Mouse (Mus musculus) forebrain, postnatal 0 days (tissue): ENCODE results near the gene Gadd45a. TPM values are rescaled to one million over a fixed set of nuclear protein-coding genes. Genes with fewer than 3 reads are reported as not detected.
A peak's percentile ranks its signal among the peaks of the same experiment; 100 is the strongest.

Experiments used
- ATAC-seq: fragments of 200-750 bp; cut with Nextera tagmentation; 2 replicates; pipeline ENCODE4 v1.8.0; 2017; ENCODE audit warnings: mild to moderate bottlenecking, moderate library complexity
- DNase-seq: peaks from one replicate; pipeline ENCODE4 v3.0.0-alpha.2; 2015
- H3K27ac ChIP-seq: fragments of 300-500 bp; sonication (generic); 2 replicates; pipeline ENCODE4 v1.5.1; 2014; ENCODE audit warnings: low read depth, mild to moderate bottlenecking, antibody characterized with exemption, low read length, moderate library complexity, mixed read lengths
- H3K27me3 ChIP-seq: fragments of 300-500 bp; sonication (generic); 2 replicates; pipeline ENCODE4 v1.6.1; 2014; ENCODE audit warnings: mild to moderate bottlenecking, low read length, mixed read lengths; ENCODE audit not compliant: insufficient read depth
- H3K36me3 ChIP-seq: fragments of 300-500 bp; sonication (generic); 2 replicates; pipeline ENCODE4 v1.6.1; 2014; ENCODE audit warnings: mild to moderate bottlenecking, moderate library complexity; ENCODE audit not compliant: insufficient read depth
- H3K4me1 ChIP-seq: fragments of 300-500 bp; sonication (generic); 2 replicates; pipeline ENCODE4 v1.6.1; 2014; ENCODE audit warnings: antibody characterized with exemption; ENCODE audit not compliant: insufficient read depth
- H3K4me2 ChIP-seq: fragments of 300-500 bp; sonication (generic); 2 replicates; pipeline ENCODE4 v1.6.1; 2014; ENCODE audit warnings: low read depth, mild to moderate bottlenecking, moderate library complexity
- H3K4me3 ChIP-seq: fragments of 300-500 bp; sonication (generic); 2 replicates; pipeline ENCODE4 v1.5.1; 2014; ENCODE audit warnings: low read depth, low read length, mixed read lengths
- H3K9ac ChIP-seq: fragments of 300-500 bp; sonication (generic); 2 replicates; pipeline ENCODE4 v1.6.1; 2014; ENCODE audit warnings: mild to moderate bottlenecking
- H3K9me3 ChIP-seq: fragments of 300-500 bp; sonication (generic); 2 replicates; pipeline ENCODE4 v1.6.1; 2016; ENCODE audit warnings: low read length
- CTCF ChIP-seq: sonication (generic); IDR thresholded peaks from 2 replicates; pipeline ENCODE4 v1.5.1; 2016; ENCODE audit warnings: antibody characterized with exemption, control low read depth, low read depth
- WGBS: fragments of 180-500 bp; shearing (Covaris S2); extraction: QIAGEN DNeasy Blood & Tissue Kit; methylation state at CpG from one replicate; pipeline ENCODE4 v1.1.7; 2014; 5-methylcytosine and 5-hydroxymethylcytosine counted together
- polyA plus RNA-seq: library from polyadenylated mRNA; unstranded; fragments of >200 nt; fragmentation: Nextera tagmentation; extraction: Ambion mirVana; gene quantifications from 2 replicates; pipeline ENCODE4 v1.2.1, GENCODE M21; 2015
- total RNA-seq: library from RNA; depleted of rRNA; stranded (reverse); fragments of >200 nt; gene quantifications from 2 replicates; pipeline ENCODE4 v1.2.3, GENCODE M21; 2014

Gadd45a gene
- total and polyA plus RNA-seq, 2 experiments from 2014 or later, result 7.8 to 7.9 TPM

- Histone ChIP-seq H3K4me3 (no peak overlapping the region), H3K9ac (no peak overlapping the region), H3K27ac (no peak overlapping the region), H3K9me3 (no peaks in the 10 kb centered on the region), H3K4me2 (no peak overlapping the region), H3K4me1 (no peaks in the 10 kb centered on the region), H3K27me3 (no peaks in the 10 kb centered on the region), H3K36me3 (no peaks in the 10 kb centered on the region)
- ATAC-seq, result no peak
- TF ChIP-seq CTCF, result no peak
- no peak for DNase-seq
Observed at GRCm38 (mm10) chr6:67074868-67075267, 37.6 kb upstream of the Gadd45a start.

GRCm38 (mm10) chr6:67073929-67074328, 36.7 kb upstream of the Gadd45a start:
- Histone ChIP-seq H3K4me1 (no peaks in the 10 kb centered on the region), H3K4me3 (no peak overlapping the region), H3K9ac (no peak overlapping the region), H3K9me3 (no peaks in the 10 kb centered on the region), H3K4me2 (no peak overlapping the region), H3K27me3 (no peaks in the 10 kb centered on the region), H3K27ac (no peak overlapping the region), H3K36me3 (no peaks in the 10 kb centered on the region)
- no peak for TF ChIP-seq CTCF
- no peak for ATAC-seq
- 87% methylated on average over 5 of the region's 5 CpGs for WGBS
- DNase-seq, result no peak

- H3K4me2 ChIP-seq, result no peak overlapping the region
- H3K27ac ChIP-seq, result no peak overlapping the region
- no peak overlapping the region for H3K9ac ChIP-seq
- DNase-seq (no peak), ATAC-seq (no peak)
- no peak for TF ChIP-seq CTCF
- H3K9me3 ChIP-seq, result no peaks in the 10 kb centered on the region
- 92% methylated on average over 4 of the region's 4 CpGs for WGBS
- no peaks in the 10 kb centered on the region for H3K4me1 ChIP-seq
- no peaks in the 10 kb centered on the region for H3K27me3 ChIP-seq
- no peaks in the 10 kb centered on the region for H3K36me3 ChIP-seq
- H3K4me3 ChIP-seq, result no peak overlapping the region
Observed at GRCm38 (mm10) chr6:67073446-67073845, 36.2 kb upstream of the Gadd45a start.

- Histone ChIP-seq H3K9ac (no peak overlapping the region), H3K4me2 (no peak overlapping the region), H3K9me3 (no peaks in the 10 kb centered on the region), H3K27me3 (no peaks in the 10 kb centered on the region), H3K4me3 (no peak overlapping the region), H3K36me3 (no peaks in the 10 kb centered on the region), H3K4me1 (no peaks in the 10 kb centered on the region), H3K27ac (no peak overlapping the region)
- 85% methylated on average over 1 of the region's 1 CpGs for WGBS
- TF ChIP-seq CTCF, result no peak
- ATAC-seq, result no peak
- DNase-seq, result no peak
Observed at GRCm38 (mm10) chr6:67071615-67072014, 34.4 kb upstream of the Gadd45a start.

- WGBS, result 38% methylated on average over 9 of the region's 9 CpGs
- H3K36me3 ChIP-seq, result no peaks in the 10 kb centered on the region
- no peak for TF ChIP-seq CTCF
- no peak overlapping the region for H3K27ac ChIP-seq
- DNase-seq, result peak; percentile 17
- H3K27me3 ChIP-seq, result no peaks in the 10 kb centered on the region
- H3K4me3 ChIP-seq, result no peak overlapping the region
- H3K9me3 ChIP-seq, result no peaks in the 10 kb centered on the region
- ATAC-seq, result peak; percentile 82
- H3K4me1 ChIP-seq, result no peaks in the 10 kb centered on the region
- 0 out of 2 replicates have a peak overlapping the region, but pooled peaks have one; percentile 17 for H3K4me2 ChIP-seq
- H3K9ac ChIP-seq, result no peak overlapping the region
Observed at GRCm38 (mm10) chr6:67069800-67070315, 32.6 kb upstream of the Gadd45a start.

GRCm38 (mm10) chr6:67069219-67069762, 32.0 kb upstream of the Gadd45a start:
- DNase-seq (no peak), ATAC-seq (no peak)
- Histone ChIP-seq H3K27ac (no peak overlapping the region), H3K27me3 (no peaks in the 10 kb centered on the region), H3K4me2 (no peak overlapping the region), H3K9ac (no peak overlapping the region), H3K4me1 (no peaks in the 10 kb centered on the region), H3K36me3 (no peaks in the 10 kb centered on the region), H3K9me3 (no peaks in the 10 kb centered on the region), H3K4me3 (no peak overlapping the region)
- 91% methylated on average over 8 of the region's 8 CpGs for WGBS
- no peak for TF ChIP-seq CTCF

GRCm38 (mm10) chr6:67060057-67060456, 22.8 kb upstream of the Gadd45a start:
- no peaks in the 10 kb centered on the region for H3K36me3 ChIP-seq
- H3K9me3 ChIP-seq, result no peaks in the 10 kb centered on the region
- DNase-seq, result no peak
- TF ChIP-seq CTCF, result no peak
- no peak overlapping the region for H3K4me2 ChIP-seq
- H3K27ac ChIP-seq, result no peak overlapping the region
- no peak overlapping the region for H3K9ac ChIP-seq
- H3K27me3 ChIP-seq, result no peaks in the 10 kb centered on the region
- no peak overlapping the region for H3K4me3 ChIP-seq
- no peaks in the 10 kb centered on the region for H3K4me1 ChIP-seq
- ATAC-seq, result no peak
- 85% methylated on average over 5 of the region's 5 CpGs for WGBS
